Mouse (Mus musculus): ENCODE results near the gene Nt5dc2. TPM values are rescaled to one million over a fixed set of nuclear protein-coding genes. Genes with fewer than 3 reads are reported as not detected.

The Nt5dc2 gene
- polyA plus RNA-seq (2015; fragmentation: Nextera tagmentation; extraction: Ambion mirVana) = 128 and 139 TPM in 2 replicates

GRCm38 (mm10) chr14:31130236-31131220 is at the start of gene Nt5dc2:
Gene Nt5dc2 (plus strand): TSS chr14:31131053.

DNA sequence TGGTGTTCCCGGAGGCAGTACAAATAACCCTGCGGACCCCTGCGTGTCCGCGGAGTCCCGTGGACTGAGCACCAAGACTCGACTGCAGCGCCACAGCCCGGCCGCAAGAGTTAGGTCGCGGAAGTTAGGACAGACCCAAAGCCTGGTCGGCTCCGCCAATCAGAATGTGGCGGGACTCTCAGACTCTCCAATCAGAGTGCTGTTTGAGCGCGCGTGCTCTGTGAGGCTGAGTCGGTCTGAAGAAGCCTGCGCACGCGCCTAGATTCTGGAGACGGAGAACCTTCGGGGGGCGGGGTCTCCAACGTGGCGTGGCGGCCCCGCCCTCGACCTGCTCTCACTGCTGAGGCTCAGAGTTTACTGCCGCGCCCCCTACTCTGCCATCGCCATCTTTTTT is 2.0 kb upstream of the Nt5dc2 start, which contains the start of gene Smim4:
Gene Smim4, minus strand, starts transcription at position 131 of the 394 bp plus-strand sequence.

GRCm38 (mm10) chr14:31168425-31168824 is 37.6 kb downstream of the Nt5dc2 start, which contains the start of gene Stab1:
Gene Stab1 (minus strand): TSS chr14:31168641.

Other genes starting within 250 kb of the Nt5dc2 start
- gene Itih4, start 244.6 kb upstream of the Nt5dc2 start, polyA plus RNA-seq (2015; fragmentation: Nextera tagmentation; extraction: Ambion mirVana) = not detected in 2 replicates
- gene Itih3, start 207.3 kb upstream of the Nt5dc2 start, polyA plus RNA-seq (2015; fragmentation: Nextera tagmentation; extraction: Ambion mirVana) = 10.3 and 10.8 TPM in 2 replicates
- gene Itih1, start 187.8 kb upstream of the Nt5dc2 start, polyA plus RNA-seq (2015; fragmentation: Nextera tagmentation; extraction: Ambion mirVana) = not detected in 2 replicates
- gene Nek4, start 179.7 kb upstream of the Nt5dc2 start, polyA plus RNA-seq (2015; fragmentation: Nextera tagmentation; extraction: Ambion mirVana) = 11.5 and 13.1 TPM in 2 replicates
- 46.2 and 49.6 TPM in 2 replicates for gene Glt8d1, start 129.7 kb upstream of the Nt5dc2 start, polyA plus RNA-seq (2015; fragmentation: Nextera tagmentation; extraction: Ambion mirVana)
- gene Spcs1, start 129.4 kb upstream of the Nt5dc2 start, polyA plus RNA-seq (2015; fragmentation: Nextera tagmentation; extraction: Ambion mirVana) = 435 and 488 TPM in 2 replicates
- gene Pbrm1, start 111.9 kb upstream of the Nt5dc2 start, polyA plus RNA-seq (2015; fragmentation: Nextera tagmentation; extraction: Ambion mirVana) = 72.5 and 77.0 TPM in 2 replicates
- 46.8 and 51.4 TPM in 2 replicates for gene Gnl3, start 111.9 kb upstream of the Nt5dc2 start, polyA plus RNA-seq (2015; fragmentation: Nextera tagmentation; extraction: Ambion mirVana)
- 63.0 and 75.6 TPM in 2 replicates for gene Smim4, start 2.1 kb upstream of the Nt5dc2 start, polyA plus RNA-seq (2015; fragmentation: Nextera tagmentation; extraction: Ambion mirVana)
- 13.3 and 15.1 TPM in 2 replicates for gene Stab1, start 37.6 kb downstream of the Nt5dc2 start, polyA plus RNA-seq (2015; fragmentation: Nextera tagmentation; extraction: Ambion mirVana)
- gene Tnnc1, start 77.3 kb downstream of the Nt5dc2 start, polyA plus RNA-seq (2015; fragmentation: Nextera tagmentation; extraction: Ambion mirVana) = 4.8 and 5.0 TPM in 2 replicates
- gene Nisch, start 85.9 kb downstream of the Nt5dc2 start, polyA plus RNA-seq (2015; fragmentation: Nextera tagmentation; extraction: Ambion mirVana) = 204 and 249 TPM in 2 replicates
- 0.39 and 0.48 TPM in 2 replicates for gene Sema3g, start 86.8 kb downstream of the Nt5dc2 start, polyA plus RNA-seq (2015; fragmentation: Nextera tagmentation; extraction: Ambion mirVana)
- gene Phf7, start 120.3 kb downstream of the Nt5dc2 start, polyA plus RNA-seq (2015; fragmentation: Nextera tagmentation; extraction: Ambion mirVana) = 8.2 and 10.3 TPM in 2 replicates
- 74.3 and 86.2 TPM in 2 replicates for gene Bap1, start 120.4 kb downstream of the Nt5dc2 start, polyA plus RNA-seq (2015; fragmentation: Nextera tagmentation; extraction: Ambion mirVana)
- gene Dnah1, start 192.8 kb downstream of the Nt5dc2 start, polyA plus RNA-seq (2015; fragmentation: Nextera tagmentation; extraction: Ambion mirVana) = 1.4 and 1.8 TPM in 2 replicates
- gene Capn7, start 205.6 kb downstream of the Nt5dc2 start, polyA plus RNA-seq (2015; fragmentation: Nextera tagmentation; extraction: Ambion mirVana) = 46.2 and 48.0 TPM in 2 replicates